Mouse (Mus musculus): ENCODE data around the gene Cldn16. TPM values are rescaled to one million over a fixed set of nuclear protein-coding genes. Genes with fewer than 3 reads are reported as not detected.

Gene Cldn16
- polyA plus RNA-seq (2015; fragmentation: Nextera tagmentation; extraction: Ambion mirVana) = not detected in 2 replicates

- H3K27me3 ChIP-seq = no peaks in the 10 kb centered on the region
- H3K27ac ChIP-seq (replicated peaks) = no peak within 1 kb of the TSS
- 83% methylated on average over 7 of the region's 7 CpGs for WGBS
- H3K36me3 ChIP-seq = no peaks in the 10 kb centered on the region
- H3K4me3 ChIP-seq = no peak within 1 kb of the TSS
- no peak for ATAC-seq (ENCODE audit: low FRiP score, low read depth)
- no peak within 1 kb of the TSS for H3K4me2 ChIP-seq
- no peaks in the 10 kb centered on the region for H3K9me3 ChIP-seq
- H3K4me1 ChIP-seq (replicated peaks) = no peaks in the 10 kb centered on the region
- H3K9ac ChIP-seq = no peak within 1 kb of the TSS
These were observed at the start of gene Cldn16 for GRCm38 (mm10) chr16:26462835-26463234. Gene Cldn16 (plus strand): TSS chr16:26463135.

- Histone ChIP-seq H3K4me1 (replicated peaks) (no peaks in the 10 kb centered on the region), H3K9ac (no peak overlapping the region), H3K27ac (replicated peaks) (no peak overlapping the region), H3K27me3 (no peaks in the 10 kb centered on the region), H3K4me3 (no peak overlapping the region), H3K4me2 (no peak overlapping the region), H3K9me3 (no peaks in the 10 kb centered on the region), H3K36me3 (no peaks in the 10 kb centered on the region)
- 88% methylated on average over 3 of the region's 3 CpGs for WGBS
- ATAC-seq (ENCODE audit: low FRiP score, low read depth) = no peak
These were observed 44.3 kb upstream of the Cldn16 start for GRCm38 (mm10) chr16:26418616-26419015.

GRCm38 (mm10) chr16:26422078-26422477 is 40.9 kb upstream of the Cldn16 start:
- ATAC-seq (ENCODE audit: low FRiP score, low read depth) = no peak
- H3K4me2 ChIP-seq = no peak overlapping the region
- H3K9me3 ChIP-seq = no peaks in the 10 kb centered on the region
- H3K4me1 ChIP-seq (replicated peaks) = no peaks in the 10 kb centered on the region
- no peaks in the 10 kb centered on the region for H3K36me3 ChIP-seq
- WGBS = 90% methylated on average over 4 of the region's 4 CpGs
- H3K9ac ChIP-seq = no peak overlapping the region
- H3K4me3 ChIP-seq = no peak overlapping the region
- no peak overlapping the region for H3K27ac ChIP-seq (replicated peaks)
- H3K27me3 ChIP-seq = no peaks in the 10 kb centered on the region

GRCm38 (mm10) chr16:26430246-26430645 is 32.7 kb upstream of the Cldn16 start:
- Histone ChIP-seq H3K9me3 (no peaks in the 10 kb centered on the region), H3K4me1 (replicated peaks) (no peaks in the 10 kb centered on the region), H3K36me3 (no peaks in the 10 kb centered on the region), H3K9ac (no peak overlapping the region), H3K27ac (replicated peaks) (no peak overlapping the region), H3K4me3 (no peak overlapping the region), H3K4me2 (no peak overlapping the region), H3K27me3 (no peaks in the 10 kb centered on the region)
- WGBS = 87% methylated on average over 3 of the region's 3 CpGs
- ATAC-seq (ENCODE audit: low FRiP score, low read depth) = no peak

GRCm38 (mm10) chr16:26433486-26433885 is 29.4 kb upstream of the Cldn16 start:
- 27% methylated on average over 2 of the region's 2 CpGs for WGBS
- Histone ChIP-seq H3K4me1 (replicated peaks) (no peaks in the 10 kb centered on the region), H3K27ac (replicated peaks) (no peak overlapping the region), H3K27me3 (no peaks in the 10 kb centered on the region), H3K36me3 (no peaks in the 10 kb centered on the region), H3K9ac (no peak overlapping the region), H3K4me2 (no peak overlapping the region), H3K4me3 (no peak overlapping the region), H3K9me3 (no peaks in the 10 kb centered on the region)
- no peak for ATAC-seq (ENCODE audit: low FRiP score, low read depth)

GRCm38 (mm10) chr16:26440031-26440430 is 22.9 kb upstream of the Cldn16 start:
- no peak overlapping the region for H3K27ac ChIP-seq (replicated peaks)
- H3K9ac ChIP-seq = no peak overlapping the region
- H3K4me1 ChIP-seq (replicated peaks) = no peaks in the 10 kb centered on the region
- H3K4me3 ChIP-seq = no peak overlapping the region
- H3K36me3 ChIP-seq = no peaks in the 10 kb centered on the region
- H3K4me2 ChIP-seq = no peak overlapping the region
- no peaks in the 10 kb centered on the region for H3K9me3 ChIP-seq
- 91% methylated on average over 3 of the region's 3 CpGs for WGBS
- no peaks in the 10 kb centered on the region for H3K27me3 ChIP-seq
- ATAC-seq (ENCODE audit: low FRiP score, low read depth) = no peak

GRCm38 (mm10) chr16:26441156-26441555 is 21.8 kb upstream of the Cldn16 start:
- Histone ChIP-seq H3K4me2 (no peak overlapping the region), H3K4me3 (no peak overlapping the region), H3K9ac (no peak overlapping the region), H3K27me3 (no peaks in the 10 kb centered on the region), H3K4me1 (replicated peaks) (no peaks in the 10 kb centered on the region), H3K9me3 (no peaks in the 10 kb centered on the region), H3K36me3 (no peaks in the 10 kb centered on the region), H3K27ac (replicated peaks) (no peak overlapping the region)
- no peak for ATAC-seq (ENCODE audit: low FRiP score, low read depth)
- 85% methylated on average over 3 of the region's 3 CpGs for WGBS

GRCm38 (mm10) chr16:26444843-26445242 is 18.1 kb upstream of the Cldn16 start:
- H3K4me2 ChIP-seq = no peak overlapping the region
- no peak overlapping the region for H3K9ac ChIP-seq
- H3K27me3 ChIP-seq = no peaks in the 10 kb centered on the region
- H3K27ac ChIP-seq (replicated peaks) = no peak overlapping the region
- no peaks in the 10 kb centered on the region for H3K36me3 ChIP-seq
- H3K4me1 ChIP-seq (replicated peaks) = no peaks in the 10 kb centered on the region
- H3K9me3 ChIP-seq = no peaks in the 10 kb centered on the region
- no peak for ATAC-seq (ENCODE audit: low FRiP score, low read depth)
- H3K4me3 ChIP-seq = no peak overlapping the region

GRCm38 (mm10) chr16:26447594-26447993 is 15.3 kb upstream of the Cldn16 start:
- H3K27ac ChIP-seq (replicated peaks) = no peak overlapping the region
- WGBS = 61% methylated on average over 2 of the region's 2 CpGs
- H3K36me3 ChIP-seq = no peaks in the 10 kb centered on the region
- no peak overlapping the region for H3K4me2 ChIP-seq
- no peaks in the 10 kb centered on the region for H3K9me3 ChIP-seq
- ATAC-seq (ENCODE audit: low FRiP score, low read depth) = no peak
- no peak overlapping the region for H3K4me3 ChIP-seq
- H3K27me3 ChIP-seq = no peaks in the 10 kb centered on the region
- H3K4me1 ChIP-seq (replicated peaks) = no peaks in the 10 kb centered on the region
- H3K9ac ChIP-seq = no peak overlapping the region

- no peaks in the 10 kb centered on the region for H3K36me3 ChIP-seq
- no peaks in the 10 kb centered on the region for H3K27me3 ChIP-seq
- H3K9me3 ChIP-seq = no peaks in the 10 kb centered on the region
- H3K27ac ChIP-seq (replicated peaks) = no peak overlapping the region
- H3K4me2 ChIP-seq = no peak overlapping the region
- H3K9ac ChIP-seq = no peak overlapping the region
- no peak overlapping the region for H3K4me3 ChIP-seq
- WGBS = 73% methylated on average over 3 of the region's 3 CpGs
- no peak for ATAC-seq (ENCODE audit: low FRiP score, low read depth)
- no peaks in the 10 kb centered on the region for H3K4me1 ChIP-seq (replicated peaks)
These were observed 8.8 kb upstream of the Cldn16 start for GRCm38 (mm10) chr16:26454163-26454562.

- Histone ChIP-seq H3K4me2 (no peak overlapping the region), H3K36me3 (no peaks in the 10 kb centered on the region), H3K27ac (replicated peaks) (no peak overlapping the region), H3K9me3 (no peaks in the 10 kb centered on the region), H3K4me3 (no peak overlapping the region), H3K27me3 (no peaks in the 10 kb centered on the region), H3K4me1 (replicated peaks) (no peaks in the 10 kb centered on the region), H3K9ac (no peak overlapping the region)
- no peak for ATAC-seq (ENCODE audit: low FRiP score, low read depth)
- WGBS = 90% methylated on average over 2 of the region's 2 CpGs
These were observed 6.8 kb upstream of the Cldn16 start for GRCm38 (mm10) chr16:26456182-26456581.

GRCm38 (mm10) chr16:26466535-26466934 is 3.6 kb downstream of the Cldn16 start:
- Histone ChIP-seq H3K9me3 (no peaks in the 10 kb centered on the region), H3K27ac (replicated peaks) (no peak overlapping the region), H3K27me3 (no peaks in the 10 kb centered on the region), H3K4me3 (no peak overlapping the region), H3K9ac (no peak overlapping the region), H3K36me3 (no peaks in the 10 kb centered on the region), H3K4me2 (no peak overlapping the region), H3K4me1 (replicated peaks) (no peaks in the 10 kb centered on the region)
- ATAC-seq (ENCODE audit: low FRiP score, low read depth) = no peak
- WGBS = 78% methylated on average over 4 of the region's 4 CpGs

- Histone ChIP-seq H3K9ac (no peak overlapping the region), H3K27ac (replicated peaks) (no peak overlapping the region), H3K4me2 (no peak overlapping the region), H3K36me3 (no peaks in the 10 kb centered on the region), H3K4me3 (no peak overlapping the region), H3K4me1 (replicated peaks) (no peaks in the 10 kb centered on the region), H3K9me3 (no peaks in the 10 kb centered on the region), H3K27me3 (no peaks in the 10 kb centered on the region)
- ATAC-seq (ENCODE audit: low FRiP score, low read depth) = no peak
- 73% methylated on average over 4 of the region's 4 CpGs for WGBS
These were observed 8.3 kb downstream of the Cldn16 start for GRCm38 (mm10) chr16:26471254-26471653.
